Mouse (Mus musculus) bone marrow macrophage, adult 2 months (primary cell): ENCODE data around the gene Ntmt1.

ENCODE experiments used
- CTCF ChIP-seq: IDR thresholded peaks from 2 replicates; pipeline ENCODE4 v1.5.1; 2012; ENCODE audit warnings: low read depth, mild to moderate bottlenecking, low read length, moderate library complexity
- POLR2A ChIP-seq: IDR thresholded peaks from 2 replicates; pipeline ENCODE4 v1.6.1; 2012; ENCODE audit warnings: mild to moderate bottlenecking, low read depth, low read length, borderline replicate concordance

GRCm38 (mm10) chr2:30846723-30847122, 39.1 kb downstream of the Ntmt1 start:
- TF ChIP-seq CTCF (no peak), POLR2A (no peak)
